Mouse (Mus musculus) liver, adult 2 months (tissue): ENCODE data around the gene Msl1. TPM values are rescaled to one million over a fixed set of nuclear protein-coding genes. Genes with fewer than 3 reads are reported as not detected.

ENCODE experiments used
- DNase-seq: peaks from one replicate; pipeline ENCODE4 v3.0.0-alpha.2; 2011; ENCODE audit warnings: low read depth, low spot score; ENCODE audit errors: extremely low read depth
- H3K27ac ChIP-seq: fragments of 200-500 bp; replicated peaks from 2 replicates; pipeline ENCODE4 v1.5.1; 2012; ENCODE audit warnings: low read depth, mild to moderate bottlenecking, control low read depth, inconsistent platforms, low read length; ENCODE audit not compliant: insufficient read depth
- H3K27me3 ChIP-seq: fragments of 200-500 bp; 2 replicates; pipeline ENCODE4 v1.6.1; 2012; ENCODE audit warnings: mild to moderate bottlenecking, moderate library complexity, low read length, inconsistent platforms; ENCODE audit not compliant: control insufficient read depth, insufficient read depth
- H3K36me3 ChIP-seq: fragments of 200-500 bp; 2 replicates; pipeline ENCODE4 v1.6.1; 2012; ENCODE audit warnings: low read length, inconsistent platforms; ENCODE audit not compliant: control insufficient read depth, insufficient read depth
- H3K4me1 ChIP-seq: fragments of 200-500 bp; 2 replicates; pipeline ENCODE4 v1.6.1; 2011; ENCODE audit warnings: low read length; ENCODE audit not compliant: control insufficient read depth, insufficient read depth
- H3K4me3 ChIP-seq: fragments of 200-500 bp; 2 replicates; pipeline ENCODE4 v1.5.1; 2011; ENCODE audit warnings: low read depth, mild to moderate bottlenecking, control low read depth, low read length, moderate library complexity; ENCODE audit not compliant: insufficient read depth
- H3K79me2 ChIP-seq: fragments of 200-500 bp; 2 replicates; pipeline ENCODE4 v1.6.1; 2012; ENCODE audit warnings: inconsistent platforms, mild to moderate bottlenecking, low read length, moderate library complexity; ENCODE audit not compliant: control insufficient read depth, insufficient read depth
- H3K9ac ChIP-seq: fragments of 200-500 bp; 2 replicates; pipeline ENCODE4 v1.6.1; 2012; ENCODE audit warnings: low read depth, mild to moderate bottlenecking, control low read depth, inconsistent platforms, low read length
- CTCF ChIP-seq: fragments of 200-500 bp; IDR thresholded peaks from 2 replicates; pipeline ENCODE4 v1.5.1; 2011; ENCODE audit warnings: low read depth, low read length, control low read depth
- POLR2A ChIP-seq: fragments of 200-500 bp; IDR thresholded peaks from 2 replicates; pipeline ENCODE4 v1.6.1; 2011; ENCODE audit warnings: low read length, control low read depth; ENCODE audit not compliant: insufficient read depth; ENCODE audit errors: extremely low read depth
- WGBS: fragments of 180-500 bp; shearing (Covaris S2); methylation state at CpG from one replicate; pipeline ENCODE4 v1.1.7; 2018; 5-methylcytosine and 5-hydroxymethylcytosine counted together
- polyA plus RNA-seq: library from polyadenylated mRNA; depleted of rRNA; stranded (reverse); fragments of >200 nt; gene quantifications from 2 replicates; pipeline ENCODE4 v1.2.3, GENCODE M21; 2012
- total RNA-seq: library from RNA; depleted of rRNA; stranded (reverse); fragments of >200 nt; gene quantifications from 2 replicates; pipeline ENCODE4 v1.2.3, GENCODE M21; 2014

The Msl1 gene
- total and polyA plus RNA-seq, 2 experiments, result 15.5 to 17.0 TPM

- TF ChIP-seq POLR2A, result no peak
- no peak for TF ChIP-seq CTCF
- DNase-seq, result peak; percentile 40
Measured at GRCm38 (mm10) chr11:98781851-98782512, 13.3 kb upstream of the Msl1 start.

DNA sequence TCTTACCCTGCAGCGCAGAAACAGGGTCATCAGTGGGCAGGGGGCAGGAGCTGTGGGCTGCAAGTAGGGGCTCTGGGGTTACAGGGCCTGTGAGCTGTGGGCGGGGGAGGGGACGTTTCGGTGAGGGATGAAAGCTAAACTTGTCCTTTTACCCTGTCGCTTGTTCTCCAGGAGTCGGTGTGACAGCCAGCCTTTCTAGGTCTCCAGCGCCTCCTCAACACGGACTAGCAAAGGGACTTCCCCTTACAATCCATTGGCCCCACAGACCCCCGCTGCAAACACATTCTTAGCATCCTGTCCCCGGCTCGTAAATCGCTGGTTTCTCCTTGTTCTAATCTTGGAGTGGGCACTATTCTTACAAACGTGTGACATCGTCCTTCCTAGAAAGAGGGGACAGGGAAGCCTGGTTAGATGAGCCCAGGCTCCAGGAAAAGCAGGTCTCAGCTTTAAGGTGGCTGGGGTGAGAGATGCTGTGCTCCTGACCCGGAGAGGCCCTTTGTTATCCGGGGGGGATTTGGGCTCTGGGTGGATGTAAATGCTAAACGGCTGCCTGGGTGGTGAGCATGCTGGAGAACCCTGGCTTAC is 12.6 kb upstream of the Msl1 start:
- peak overlapping the region; percentile 67 for H3K9ac ChIP-seq
- peak overlapping the region; percentile 92 for H3K27ac ChIP-seq
- TF ChIP-seq POLR2A (no peak), CTCF (no peak)
- H3K27me3 ChIP-seq, result no peaks in the 10 kb centered on the region
- H3K79me2 ChIP-seq, result no peaks in the 10 kb centered on the region
- H3K36me3 ChIP-seq, result no peaks in the 10 kb centered on the region
- DNase-seq, result peak; percentile 57
- H3K4me1 ChIP-seq, result peaks cover 28% of the 10 kb centered on the region
- H3K4me3 ChIP-seq, result peak overlapping the region; percentile 9
- 6% methylated on average over 17 of the region's 17 CpGs for WGBS

More at GRCm38 (mm10) chr11:98781851-98782512, 13.3 kb upstream of the Msl1 start:
- H3K27ac ChIP-seq, result no peak overlapping the region; the same call in 1 of the 2 replicates
- H3K4me3 ChIP-seq, result no peak overlapping the region
- no peaks in the 10 kb centered on the region for H3K79me2 ChIP-seq
- WGBS, result 63% methylated on average over 14 of the region's 14 CpGs
- H3K4me1 ChIP-seq, result peaks cover 27% of the 10 kb centered on the region
- no peak overlapping the region for H3K9ac ChIP-seq
- no peaks in the 10 kb centered on the region for H3K27me3 ChIP-seq
- H3K36me3 ChIP-seq, result no peaks in the 10 kb centered on the region

- peaks cover 26% of the 10 kb centered on the region for H3K4me1 ChIP-seq
- under 1% methylated on average over 20 of the region's 20 CpGs for WGBS
- TF ChIP-seq POLR2A (peak; percentile 48; the same call in 1 of the 2 replicates), CTCF (no peak)
- no peaks in the 10 kb centered on the region for H3K79me2 ChIP-seq
- no peaks in the 10 kb centered on the region for H3K36me3 ChIP-seq
- H3K27me3 ChIP-seq, result no peaks in the 10 kb centered on the region
- peak; percentile 95 for DNase-seq
- H3K27ac ChIP-seq, result peak overlapping the region; percentile 92
- peak overlapping the region; percentile 9 for H3K4me3 ChIP-seq
- H3K9ac ChIP-seq, result peak overlapping the region; percentile 67
Measured at GRCm38 (mm10) chr11:98783236-98783696, 12.1 kb upstream of the Msl1 start.

GRCm38 (mm10) chr11:98784139-98784538 is 11.2 kb upstream of the Msl1 start:
- peak; percentile 38 for DNase-seq
- Histone ChIP-seq H3K4me1 (peaks cover 26% of the 10 kb centered on the region), H3K36me3 (no peaks in the 10 kb centered on the region), H3K27ac (peak overlapping the region; percentile 87), H3K79me2 (no peaks in the 10 kb centered on the region), H3K4me3 (no peak overlapping the region), H3K9ac (peak overlapping the region; percentile 33), H3K27me3 (no peaks in the 10 kb centered on the region)
- TF ChIP-seq POLR2A (no peak), CTCF (no peak)
- WGBS, result 51% methylated on average over 4 of the region's 4 CpGs

- Histone ChIP-seq H3K27ac (peak overlapping the region; percentile 98), H3K27me3 (no peaks in the 10 kb centered on the region), H3K4me3 (no peak overlapping the region), H3K9ac (peak overlapping the region; percentile 32), H3K4me1 (peaks cover 28% of the 10 kb centered on the region), H3K36me3 (no peaks in the 10 kb centered on the region), H3K79me2 (no peaks in the 10 kb centered on the region)
- 68% methylated on average over 10 of the region's 10 CpGs for WGBS
- TF ChIP-seq CTCF (no peak), POLR2A (no peak)
- no peak for DNase-seq
Measured at GRCm38 (mm10) chr11:98785214-98785613, 10.1 kb upstream of the Msl1 start.

DNA sequence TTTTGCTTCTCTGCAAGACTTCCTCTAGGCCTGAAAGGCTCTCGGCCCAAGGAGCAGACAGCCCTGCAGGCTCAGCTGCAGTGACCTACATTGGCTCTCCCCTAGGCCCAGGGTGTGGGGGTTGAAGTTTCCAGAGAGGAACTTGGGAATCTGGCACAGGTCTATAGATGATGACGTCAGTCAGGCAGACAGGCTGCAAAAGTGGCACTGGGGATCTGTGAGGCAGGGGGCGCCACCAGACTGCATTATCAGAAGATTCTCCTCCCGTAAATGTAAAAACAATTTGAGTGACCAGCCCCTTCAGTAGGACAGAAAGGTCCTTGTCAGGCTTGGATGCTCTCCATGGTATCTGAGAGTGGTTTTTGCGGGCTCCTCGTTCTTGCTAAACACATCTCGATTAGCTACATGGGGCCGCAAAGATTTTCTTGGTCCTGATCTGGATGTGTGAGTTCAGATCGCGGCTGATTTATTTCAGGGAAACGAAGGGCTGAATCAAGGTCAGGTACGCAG is 9.5 kb upstream of the Msl1 start:
- Histone ChIP-seq H3K27me3 (no peaks in the 10 kb centered on the region), H3K4me1 (peaks cover 31% of the 10 kb centered on the region), H3K36me3 (no peaks in the 10 kb centered on the region), H3K9ac (peak overlapping the region; percentile 80), H3K79me2 (no peaks in the 10 kb centered on the region), H3K27ac (peak overlapping the region; percentile 98), H3K4me3 (peak overlapping the region; percentile 58)
- under 1% methylated on average over 12 of the region's 12 CpGs for whole genome bisulfite sequencing
- DNase-seq, result peak; percentile 90
- TF ChIP-seq CTCF (peak; percentile 69), POLR2A (no peak; the same call in 1 of the 2 replicates)
